19 mouse cellular contexts compared by ENCODE assay signal in the genomic region with DNA sequence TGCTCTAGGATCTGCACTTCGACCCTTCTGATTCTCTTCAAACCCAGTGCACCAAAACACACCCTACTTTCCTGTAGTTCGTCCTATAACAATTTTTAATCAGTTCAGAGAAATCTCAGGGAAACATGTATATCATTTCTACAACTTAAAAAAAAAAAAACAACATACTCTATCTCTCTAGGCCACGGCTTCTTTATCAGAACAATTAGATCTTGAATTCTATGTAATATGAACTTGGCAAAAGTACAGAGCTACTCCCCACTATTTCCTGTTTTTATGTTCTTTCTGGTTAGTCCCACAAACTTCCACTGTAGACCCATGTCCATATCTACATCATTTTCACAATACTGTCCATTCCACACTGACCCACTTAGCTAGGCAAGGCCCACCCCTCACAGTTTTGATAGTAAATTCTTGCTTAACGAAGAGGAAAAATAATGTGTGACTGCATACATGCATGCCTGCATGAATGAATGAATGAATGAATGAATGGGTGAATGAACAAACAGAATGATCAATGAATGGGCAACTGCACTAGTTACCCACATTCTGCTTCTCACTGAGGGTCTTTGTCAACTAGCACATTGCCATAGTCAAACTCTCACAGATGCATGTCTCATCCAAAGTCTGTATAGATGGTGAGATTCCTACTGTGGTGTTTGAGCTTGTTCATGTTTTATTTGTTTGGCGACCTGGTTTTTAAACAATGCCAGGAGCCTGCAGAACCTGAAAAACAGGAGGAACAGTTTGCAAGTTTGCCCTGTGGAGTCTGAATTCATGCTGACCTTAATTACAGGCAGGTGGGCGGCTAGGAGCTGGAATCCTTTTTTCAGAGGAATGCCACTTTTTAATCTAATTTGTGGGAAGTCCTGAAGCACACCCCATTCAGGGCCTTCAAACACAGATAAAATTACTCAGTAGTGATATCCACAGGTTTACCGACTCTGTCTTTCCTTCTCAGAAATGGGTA.
DNase-seq lines count a peak whose midpoint lies in the region; ATAC-seq and TF ChIP-seq lines count a peak whose summit lies in the region.
"Had no signal": no experiment of that assay in that cellular context is flagged by ENCODE, and none has a peak within 500 bp of the region (broad histone marks: within the 10 kb centered on the region; RNA-seq: fewer than 3 reads in every experiment).

No protein-coding gene starts in this region.

- no peak overlapping the region for H3K9ac ChIP-seq in lung, embryonic 14.5 days
- H3K9ac ChIP-seq in stomach, embryonic 16.5 days (ENCODE audit: low read length): no peak overlapping the region
- H3K9ac ChIP-seq: embryonic facial prominence, embryonic 15.5 days; forebrain, embryonic 13.5 days; liver, embryonic 12.5 days had no signal

- WGBS in lung, embryonic 14.5 days: 71% methylated on average over 7 of the region's 7 CpGs
- WGBS in lung, adult 2 months: 64% methylated on average over 7 of the region's 7 CpGs
- 56% methylated on average over 7 of the region's 7 CpGs for WGBS in stomach, embryonic 16.5 days

- TF ChIP-seq CTCF in lung, embryonic 14.5 days (IDR thresholded peaks at IDR 0.05; ENCODE audit: low read depth): no peak
- TF ChIP-seq CTCF in lung, adult 2 months (IDR thresholded peaks at IDR 0.05; ENCODE audit: insufficient read depth, low read length): no peak

- no peak overlapping the region for H3K4me2 ChIP-seq in lung, embryonic 14.5 days
- H3K4me2 ChIP-seq in stomach, embryonic 16.5 days (ENCODE audit: low read depth, low read length): no peak overlapping the region
- H3K4me2 ChIP-seq: embryonic facial prominence, embryonic 15.5 days; forebrain, embryonic 13.5 days; liver, embryonic 12.5 days had no signal

- no peak for TF ChIP-seq POLR2A in lung, adult 2 months (IDR thresholded peaks at IDR 0.05; ENCODE audit: borderline replicate concordance, extremely low read depth, low read depth, low read length)

- H3K9me3 ChIP-seq in lung, embryonic 14.5 days (ENCODE audit: low read depth, low read length): no peaks in the 10 kb centered on the region
- H3K9me3 ChIP-seq in stomach, embryonic 16.5 days (replicated peaks; ENCODE audit: control insufficient read depth, low read length): no peaks in the 10 kb centered on the region
- H3K9me3 ChIP-seq: embryonic facial prominence, embryonic 15.5 days; forebrain, embryonic 13.5 days; liver, embryonic 12.5 days had no signal

- ATAC-seq in lung, embryonic 14.5 days (ENCODE audit: insufficient read depth): no peak
- no peak for ATAC-seq in stomach, embryonic 16.5 days (ENCODE audit: insufficient read depth, low FRiP score)
- ATAC-seq in megakaryocyte, adult 5-6 weeks (ENCODE audit: poor library complexity, severe bottlenecking): no peak
- ATAC-seq: forebrain, embryonic 13.5 days; hindbrain, postnatal 0 days; liver, embryonic 12.5 days had no signal

- no peak overlapping the region for H3K27ac ChIP-seq in lung, embryonic 14.5 days (ENCODE audit: low read depth)
- H3K27ac ChIP-seq in stomach, embryonic 16.5 days (ENCODE audit: low read length): peak overlapping the region; percentile 2; the same call in 1 of the 2 replicates
- H3K27ac ChIP-seq: embryonic facial prominence, embryonic 15.5 days; forebrain, embryonic 13.5 days; hindbrain, postnatal 0 days; liver, embryonic 12.5 days had no signal

- H3K4me1 ChIP-seq in lung, embryonic 14.5 days (ENCODE audit: insufficient read depth): no peaks in the 10 kb centered on the region
- H3K4me1 ChIP-seq in lung, adult 2 months (ENCODE audit: control insufficient read depth, insufficient read depth, low read length): no peaks in the 10 kb centered on the region
- H3K4me1 ChIP-seq in stomach, embryonic 16.5 days (ENCODE audit: control insufficient read depth, insufficient read depth, low read length): peaks cover 3% of the 10 kb centered on the region
- H3K4me1 ChIP-seq: embryonic facial prominence, embryonic 15.5 days had no signal

- no peaks in the 10 kb centered on the region for H3K36me3 ChIP-seq in lung, embryonic 14.5 days (ENCODE audit: insufficient read depth)
- no peaks in the 10 kb centered on the region for H3K36me3 ChIP-seq in stomach, embryonic 16.5 days (ENCODE audit: control insufficient read depth, insufficient read depth, low read length)
- H3K36me3 ChIP-seq: embryonic facial prominence, embryonic 15.5 days; liver, embryonic 12.5 days had no signal

- no peaks in the 10 kb centered on the region for H3K27me3 ChIP-seq in lung, embryonic 14.5 days (ENCODE audit: insufficient read depth, low read length)
- no peaks in the 10 kb centered on the region for H3K27me3 ChIP-seq in stomach, embryonic 16.5 days (ENCODE audit: control insufficient read depth, insufficient read depth, low read length)
- H3K27me3 ChIP-seq: embryonic facial prominence, embryonic 15.5 days; forebrain, embryonic 13.5 days had no signal

- no peak overlapping the region for H3K4me3 ChIP-seq in lung, embryonic 14.5 days (ENCODE audit: low read depth, low read length)
- H3K4me3 ChIP-seq in lung, adult 2 months (replicated peaks; ENCODE audit: extremely low read depth, low read depth, low read length): no peak overlapping the region
- H3K4me3 ChIP-seq in stomach, embryonic 16.5 days (replicated peaks; ENCODE audit: low read length): no peak overlapping the region
- H3K4me3 ChIP-seq: embryonic facial prominence, embryonic 15.5 days; forebrain, embryonic 13.5 days; liver, embryonic 12.5 days had no signal

- peak; percentile 16 for DNase-seq in lung, embryonic 14.5 days
- no peak for DNase-seq in lung, adult 2 months
- peak; percentile 7 for DNase-seq in R1 (ENCODE audit: low read depth, low spot score)
- peak; percentile 8 for DNase-seq in fat pad, adult 2 months (ENCODE audit: extremely low read depth, low read depth, low spot score)
- DNase-seq in spleen, adult 18-20 months: no peak
- DNase-seq: adrenal gland, adult 2 months; cerebellum, adult 11-12 months; cerebellum, postnatal 25 days; heart, adult 18-20 months; kidney, adult 8-10 months; kidney, postnatal 36 days; midbrain, embryonic 14.5 days; thymus, postnatal 14 days had no signal

Comparison
In these comparisons a context has a peak if more than half of its experiments do, and no peak if none do; other contexts are left out.
1. DNase-seq: peak in lung, embryonic 14.5 days (single experiment), R1 (single experiment) and fat pad, adult 2 months (single experiment); none in lung, adult 2 months (single experiment) and spleen, adult 18-20 months (0 of 2).